Mouse (Mus musculus): ENCODE measurements around the gene Abca13.

DNA sequence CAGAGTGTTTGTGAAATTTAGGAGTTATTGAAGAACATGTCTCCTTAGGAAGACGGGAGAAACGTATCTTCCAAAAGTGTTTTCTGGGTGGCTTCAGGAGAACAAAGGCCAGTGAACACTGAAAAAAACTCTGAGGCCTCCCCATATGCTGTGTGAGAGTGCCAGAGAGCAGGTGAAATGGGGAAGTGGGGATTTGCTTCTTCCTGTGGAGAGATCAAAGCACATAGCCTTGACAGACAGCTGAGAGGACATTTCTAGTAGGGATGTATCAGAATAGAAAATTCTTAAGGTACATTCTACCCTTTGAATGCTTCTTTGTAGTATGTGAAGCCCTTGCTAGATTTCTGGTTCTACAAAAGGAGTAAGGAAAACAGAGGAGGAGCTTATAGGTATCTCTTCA lies 424.4 kb downstream of the Abca13 start:
- TF ChIP-seq CTCF (conservative IDR thresholded peaks at IDR 0.05; ENCODE audit: low read length) (no peak), NANOG (IDR thresholded peaks at IDR 0.05; ENCODE audit: borderline replicate concordance, low read length) (no peak), POU5F1 (IDR thresholded peaks at IDR 0.05; ENCODE audit: borderline replicate concordance, low read length) (no peak)

Data from E14TG2a.4 (cell line).